Mouse (Mus musculus) liver, postnatal 0 days (tissue): ENCODE measurements around the gene Ngly1. TPM values are rescaled to one million over a fixed set of nuclear protein-coding genes. Genes with fewer than 3 reads are reported as not detected.
A peak's percentile ranks its signal among the peaks of the same experiment; 100 is the strongest.

Experiments used
- ATAC-seq: fragments of 200-750 bp; cut with Nextera tagmentation; 2 replicates; pipeline ENCODE4 v1.8.0; 2017; ENCODE audit warnings: mild to moderate bottlenecking, moderate library complexity
- DNase-seq: peaks from one replicate; pipeline ENCODE4 v3.0.0-alpha.2; 2016
- H3K27ac ChIP-seq: fragments of 300-500 bp; sonication (generic); 2 replicates; pipeline ENCODE4 v1.5.1; 2014; ENCODE audit warnings: antibody characterized with exemption, moderate library complexity, mild to moderate bottlenecking, low read depth
- H3K27me3 ChIP-seq: fragments of 300-500 bp; sonication (generic); 2 replicates; pipeline ENCODE4 v1.6.1; 2014; ENCODE audit warnings: low read length, control low read depth, mixed read lengths; ENCODE audit not compliant: insufficient read depth
- H3K36me3 ChIP-seq: fragments of 300-500 bp; sonication (generic); replicated peaks from 2 replicates; pipeline ENCODE4 v1.6.1; 2014; ENCODE audit warnings: mild to moderate bottlenecking, control low read depth, low read length, moderate library complexity, mixed read lengths; ENCODE audit not compliant: insufficient read depth
- H3K4me1 ChIP-seq: fragments of 300-500 bp; sonication (generic); 2 replicates; pipeline ENCODE4 v1.6.1; 2014; ENCODE audit warnings: antibody characterized with exemption, mild to moderate bottlenecking, control low read depth; ENCODE audit not compliant: insufficient read depth
- H3K4me2 ChIP-seq: fragments of 300-500 bp; sonication (generic); 2 replicates; pipeline ENCODE4 v1.6.1; 2014; ENCODE audit warnings: low read depth, mild to moderate bottlenecking, low read length, moderate library complexity, mixed read lengths
- H3K4me3 ChIP-seq: fragments of 300-500 bp; sonication (generic); 2 replicates; pipeline ENCODE4 v1.5.1; 2014; ENCODE audit warnings: low read depth, low read length
- H3K9ac ChIP-seq: fragments of 300-500 bp; sonication (generic); replicated peaks from 2 replicates; pipeline ENCODE4 v1.6.1; 2014; ENCODE audit warnings: mild to moderate bottlenecking, moderate library complexity
- H3K9me3 ChIP-seq: fragments of 300-500 bp; sonication (generic); 2 replicates; pipeline ENCODE4 v1.6.1; 2016; ENCODE audit warnings: mild to moderate bottlenecking, control low read depth, low read length, mixed read lengths
- CTCF ChIP-seq: sonication (generic); IDR thresholded peaks from 2 replicates; pipeline ENCODE4 v1.5.1; 2016; ENCODE audit warnings: antibody characterized with exemption, low read depth
- EP300 ChIP-seq: IDR thresholded peaks from 2 replicates; pipeline ENCODE4 v1.6.1; 2016; ENCODE audit warnings: antibody characterized with exemption, low read depth, mild to moderate bottlenecking
- WGBS: fragments of 180-500 bp; shearing (Covaris S2); extraction: QIAGEN DNeasy Blood & Tissue Kit; methylation state at CpG from one replicate; pipeline ENCODE4 v1.1.7; 2014; ENCODE audit not compliant: insufficient replicate concordance; 5-methylcytosine and 5-hydroxymethylcytosine counted together
- polyA plus RNA-seq: library from polyadenylated mRNA; unstranded; fragments of >200 nt; fragmentation: Nextera tagmentation; extraction: Ambion mirVana; gene quantifications from 2 replicates; pipeline ENCODE4 v1.2.1, GENCODE M21; 2015

Gene Ngly1
- polyA plus RNA-seq, 1 experiment from 2014 or later = 19.9 TPM

DNA sequence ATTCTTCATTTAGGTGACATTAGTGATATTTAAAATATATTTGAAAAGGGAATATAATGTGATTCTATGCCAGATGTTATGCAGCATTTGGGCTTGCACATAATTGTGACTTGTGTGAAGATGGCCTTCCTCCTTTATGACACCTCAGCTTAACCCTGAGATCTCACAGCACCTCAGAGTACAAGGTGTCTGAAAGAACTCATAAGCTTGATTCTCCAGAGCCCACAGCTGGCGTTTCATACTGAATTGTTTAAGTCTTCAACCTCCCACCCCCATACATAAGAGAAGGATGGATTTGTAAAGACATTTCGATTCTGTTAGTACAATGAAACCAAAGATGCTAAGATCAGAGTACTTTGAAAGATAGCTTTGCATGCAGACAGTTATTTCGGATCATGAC lies 1.0 kb downstream of the Ngly1 start:
- Histone ChIP-seq H3K4me2 (peak overlapping the region; percentile 75), H3K9ac (peak overlapping the region; percentile 89), H3K36me3 (0 out of 2 replicates have a peak, but pooled peaks cover 3% of the 10 kb centered on the region), H3K4me1 (peaks cover 35% of the 10 kb centered on the region), H3K4me3 (peak overlapping the region; percentile 67), H3K9me3 (no peaks in the 10 kb centered on the region), H3K27ac (peak overlapping the region; percentile 95; the same call in 1 of the 2 replicates), H3K27me3 (no peaks in the 10 kb centered on the region)
- ATAC-seq (no peak), DNase-seq (no peak)
- no peak for TF ChIP-seq EP300
- WGBS = 60% methylated on average over 3 of the region's 3 CpGs

DNA sequence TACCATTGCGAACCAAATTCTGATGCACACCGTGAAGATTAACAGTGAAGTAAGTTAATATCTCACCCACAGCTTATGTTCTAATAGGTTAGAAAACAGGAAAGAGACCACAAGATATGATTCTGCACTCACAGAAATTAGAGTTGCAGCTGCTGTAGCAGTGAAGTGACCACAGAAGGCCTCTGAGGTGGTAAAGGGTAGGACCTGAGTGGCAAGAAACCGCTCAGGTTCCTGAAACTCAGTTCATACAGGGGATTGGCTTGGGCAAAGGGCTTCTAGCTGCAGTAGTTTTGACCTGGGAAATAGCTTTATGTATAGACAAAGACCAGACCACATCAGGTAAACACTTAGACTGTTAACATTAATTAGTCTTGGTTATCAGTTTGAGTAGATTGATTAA lies 6.7 kb downstream of the Ngly1 start:
- ATAC-seq (no peak), DNase-seq (no peak)
- Histone ChIP-seq H3K4me1 (peaks cover 5% of the 10 kb centered on the region), H3K9ac (no peak overlapping the region), H3K36me3 (peaks cover 13% of the 10 kb centered on the region), H3K4me2 (no peak overlapping the region), H3K27me3 (no peaks in the 10 kb centered on the region), H3K4me3 (no peak overlapping the region), H3K27ac (no peak overlapping the region), H3K9me3 (no peaks in the 10 kb centered on the region)
- WGBS = 54% methylated on average over 3 of the region's 3 CpGs
- no peak for TF ChIP-seq EP300
- no peak for TF ChIP-seq CTCF

DNA sequence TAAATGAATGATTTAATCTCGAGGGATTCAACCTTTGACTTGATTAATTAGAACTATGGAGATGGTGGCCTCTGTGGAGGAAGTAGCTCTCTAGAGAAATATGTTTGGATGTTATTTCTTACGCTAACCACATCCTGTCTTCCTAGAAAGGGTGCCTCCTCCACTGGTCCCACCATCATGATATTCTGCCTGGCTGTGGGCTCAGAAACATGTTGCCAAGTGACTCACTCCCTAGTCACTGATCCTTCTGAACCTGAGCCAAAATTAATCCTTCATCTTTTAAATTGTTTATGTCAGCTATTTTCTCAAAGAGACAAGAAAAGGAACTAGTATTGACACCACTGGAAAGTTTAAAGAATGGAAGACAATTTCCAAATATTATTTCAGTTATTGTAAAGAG lies 7.1 kb downstream of the Ngly1 start:
- H3K9me3 ChIP-seq = no peaks in the 10 kb centered on the region
- no peak for DNase-seq
- 37% methylated on average over 2 of the region's 2 CpGs for WGBS
- no peak for ATAC-seq
- H3K4me1 ChIP-seq = peaks cover 5% of the 10 kb centered on the region; the same call in 1 of the 2 replicates
- TF ChIP-seq EP300 (no peak), CTCF (no peak)
- peaks cover 14% of the 10 kb centered on the region for H3K36me3 ChIP-seq
- no peak overlapping the region for H3K9ac ChIP-seq
- no peaks in the 10 kb centered on the region for H3K27me3 ChIP-seq
- H3K4me2 ChIP-seq = no peak overlapping the region
- no peak overlapping the region for H3K27ac ChIP-seq
- H3K4me3 ChIP-seq = no peak overlapping the region

DNA sequence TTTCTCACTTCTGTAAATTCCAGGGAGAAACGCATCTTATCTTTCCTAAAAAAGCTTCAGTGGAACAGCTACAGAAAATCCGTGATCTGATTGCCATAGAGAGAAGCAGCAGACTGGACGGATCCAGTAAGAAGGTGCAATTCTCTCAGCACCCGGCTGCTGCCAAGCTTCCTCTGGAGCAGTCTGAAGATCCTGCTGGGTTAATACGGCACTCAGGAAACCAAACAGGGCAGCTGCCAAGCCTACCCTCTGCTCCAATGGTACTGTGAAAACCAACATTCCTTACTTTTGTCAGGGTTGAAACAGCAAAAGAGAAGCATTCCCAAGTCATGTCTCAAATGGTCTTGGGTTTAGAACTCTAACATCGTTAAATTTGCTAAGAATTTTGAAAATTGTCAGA lies 11.5 kb downstream of the Ngly1 start:
- no peak for DNase-seq
- H3K27ac ChIP-seq = no peak overlapping the region
- H3K27me3 ChIP-seq = no peaks in the 10 kb centered on the region
- H3K9ac ChIP-seq = no peak overlapping the region
- H3K4me2 ChIP-seq = no peak overlapping the region
- peaks cover 2% of the 10 kb centered on the region; the same call in 1 of the 2 replicates for H3K4me1 ChIP-seq
- 81% methylated on average over 6 of the region's 6 CpGs for WGBS
- H3K9me3 ChIP-seq = no peaks in the 10 kb centered on the region
- TF ChIP-seq CTCF (no peak), EP300 (no peak)
- no peak overlapping the region for H3K4me3 ChIP-seq
- no peak for ATAC-seq
- H3K36me3 ChIP-seq = peaks cover 21% of the 10 kb centered on the region

DNA sequence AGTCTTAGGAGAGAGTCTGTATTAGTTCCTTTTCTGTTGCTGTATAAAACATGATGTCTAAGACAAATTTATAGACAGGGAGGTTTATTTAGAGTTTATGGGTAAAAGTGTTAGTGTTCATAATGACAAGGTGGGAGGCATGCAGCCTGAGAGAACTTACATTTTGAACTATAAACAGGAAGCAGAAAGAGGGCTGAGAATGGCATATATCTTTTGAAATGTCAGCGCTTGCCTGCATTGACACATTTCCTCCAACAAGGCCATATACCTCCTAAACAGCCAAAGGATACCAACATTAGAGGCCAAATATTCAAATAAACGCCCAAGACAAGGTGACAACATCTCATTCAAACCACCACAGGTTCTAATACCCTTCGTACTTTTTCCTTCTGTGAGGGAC lies 12.8 kb downstream of the Ngly1 start:
- H3K4me1 ChIP-seq = no peaks in the 10 kb centered on the region
- TF ChIP-seq EP300 (no peak), CTCF (no peak)
- ATAC-seq (no peak), DNase-seq (no peak)
- no peaks in the 10 kb centered on the region for H3K27me3 ChIP-seq
- H3K4me2 ChIP-seq = no peak overlapping the region
- H3K9me3 ChIP-seq = no peaks in the 10 kb centered on the region
- H3K4me3 ChIP-seq = no peak overlapping the region
- no peak overlapping the region for H3K27ac ChIP-seq
- WGBS = 70% methylated on average over 3 of the region's 3 CpGs
- no peak overlapping the region for H3K9ac ChIP-seq
- H3K36me3 ChIP-seq = peaks cover 23% of the 10 kb centered on the region

DNA sequence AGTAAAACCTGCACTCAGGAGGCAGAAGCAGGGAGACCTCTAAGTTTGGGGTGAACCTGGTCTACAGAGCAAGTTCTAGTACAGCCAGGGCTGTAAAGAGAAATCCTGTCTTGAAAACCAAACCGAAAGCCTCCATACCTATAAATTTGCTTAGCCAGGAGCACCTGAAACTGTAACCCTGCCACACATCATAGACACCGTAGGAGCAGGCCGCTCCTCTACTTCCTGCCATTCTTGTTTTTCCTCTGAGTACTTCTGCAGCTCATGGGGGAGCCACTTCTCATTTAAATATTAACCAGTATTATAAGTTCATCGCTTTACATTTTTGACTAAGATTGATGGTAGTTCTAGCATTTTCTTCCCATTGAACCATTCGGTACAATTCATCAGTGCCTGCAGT lies 17.9 kb downstream of the Ngly1 start:
- ATAC-seq (no peak), DNase-seq (no peak)
- Histone ChIP-seq H3K9me3 (no peaks in the 10 kb centered on the region), H3K27ac (no peak overlapping the region), H3K36me3 (peaks cover 14% of the 10 kb centered on the region; the same call in 1 of the 2 replicates), H3K4me3 (no peak overlapping the region), H3K4me1 (no peaks in the 10 kb centered on the region), H3K27me3 (no peaks in the 10 kb centered on the region), H3K4me2 (no peak overlapping the region), H3K9ac (no peak overlapping the region)
- 84% methylated on average over 5 of the region's 5 CpGs for WGBS
- TF ChIP-seq EP300 = no peak
- TF ChIP-seq CTCF = no peak

GRCm38 (mm10) chr14:16269776-16270175 lies 20.7 kb downstream of the Ngly1 start:
- no peak for DNase-seq
- no peak for TF ChIP-seq CTCF
- no peak for TF ChIP-seq EP300
- H3K27me3 ChIP-seq = no peaks in the 10 kb centered on the region

More at GRCm38 (mm10) chr14:16269776-16270175, 20.7 kb downstream of the Ngly1 start:
- H3K4me3 ChIP-seq = no peak overlapping the region
- no peaks in the 10 kb centered on the region for H3K4me1 ChIP-seq
- ATAC-seq = no peak
- H3K9me3 ChIP-seq = no peaks in the 10 kb centered on the region
- no peak overlapping the region for H3K4me2 ChIP-seq
- WGBS = 94% methylated on average over 2 of the region's 2 CpGs
- H3K36me3 ChIP-seq = peaks cover 17% of the 10 kb centered on the region; the same call in 1 of the 2 replicates
- no peak overlapping the region for H3K27ac ChIP-seq
- H3K9ac ChIP-seq = no peak overlapping the region
